In genomic region chr3:81036554-81037311, GRCm38 (mm10) we compare ENCODE assay signal across 8 mouse cellular contexts. TPM values are rescaled to one million over a fixed set of nuclear protein-coding genes. Genes with fewer than 3 reads are reported as not detected.
DNase-seq lines count a peak whose midpoint lies in the region; ATAC-seq lines count a peak whose summit lies in the region.

No protein-coding gene starts in this region.

- no peaks in the 10 kb centered on the region for H3K27me3 ChIP-seq in intestine, embryonic 14.5 days (replicated peaks; ENCODE audit: control insufficient read depth, insufficient read depth, low read length)

- DNase-seq in adrenal gland, adult (ENCODE audit: inconsistent age in 2 of 2, low spot score in 1 of 2) = peak; percentile 71 to 92
- peak; percentile 34 to 62 for DNase-seq in cerebellum, postnatal 4 days (ENCODE audit: low spot score in 2 of 2)
- peak; percentile 57 for DNase-seq in gastrocnemius, postnatal 14 days
- peak; percentile 90 for DNase-seq in intestine, embryonic 14.5 days (ENCODE audit: low spot score)
- peak; percentile 40 to 59 for DNase-seq in left cerebral cortex, postnatal 25 days (ENCODE audit: low spot score in 2 of 2)
- DNase-seq in mesoderm, embryonic 11.5 days (ENCODE audit: low read depth, low spot score) = peak; percentile 71
- peak; percentile 60 for DNase-seq in right cerebral cortex, postnatal 4 days

- H3K4me2 ChIP-seq in intestine, embryonic 14.5 days (ENCODE audit: low read length) = peak overlapping the region; percentile 83

- no peaks in the 10 kb centered on the region for H3K36me3 ChIP-seq in intestine, embryonic 14.5 days (ENCODE audit: control insufficient read depth, insufficient read depth, low read length)

- H3K4me3 ChIP-seq in intestine, embryonic 14.5 days (ENCODE audit: low read depth, low read length) = peak overlapping the region; percentile 78

- intact Hi-C loops in gastrocnemius, postnatal 14 days (cut with DNase I; ENCODE audit: low total_unique reads) = no loop called here
- intact Hi-C loops in left cerebral cortex, postnatal 25 days (cut with DNase I) = loop anchor here (2.0 to 5.0 kb wide), 2 partner anchors 234 to 888 kb away; partner anchors contain the start of gene Gria2

- H3K27ac ChIP-seq in intestine, embryonic 14.5 days (ENCODE audit: low read depth) = peak overlapping the region; percentile 88

- H3K9me3 ChIP-seq in intestine, embryonic 14.5 days (ENCODE audit: control insufficient read depth, low read length) = no peaks in the 10 kb centered on the region

- H3K4me1 ChIP-seq in intestine, embryonic 14.5 days (replicated peaks; ENCODE audit: control insufficient read depth, insufficient read depth, low read length) = no peaks in the 10 kb centered on the region; the same call in 1 of the 2 replicates

- 1% methylated on average over 44 of the region's 68 CpGs for WGBS in intestine, embryonic 14.5 days

- H3K9ac ChIP-seq in intestine, embryonic 14.5 days (ENCODE audit: low read length) = peak overlapping the region; percentile 78

- peak; percentile 90 for ATAC-seq in intestine, embryonic 14.5 days (replicated peaks; ENCODE audit: low FRiP score, low TSS enrichment, low read depth)
- ATAC-seq in erythroid progenitor cell, adult 5-6 weeks (replicated peaks; ENCODE audit: low FRiP score, poor library complexity, severe bottlenecking) = no peak

RNA-seq across cellular contexts. Expression of gene Pdgfc, which starts 0.5 kb away (rescaled TPM):
- 1 to 10 TPM; 2.1 to 2.6 TPM for total RNA-seq in gastrocnemius, postnatal 14 days (2021)
- polyA plus RNA-seq in intestine, embryonic 14.5 days (2014; fragmentation: Nextera tagmentation; extraction: Ambion mirVana) = 22.8 and 25.9 TPM in 2 replicates
- 1 to 10 TPM; 8.0 to 8.6 TPM for total RNA-seq in left cerebral cortex, postnatal 25 days (2021)
- 0.84 and 1.8 TPM in 2 replicates for total RNA-seq in erythroid progenitor cell, adult 5-6 weeks (2015; ENCODE audit: low replicate concordance)
- total RNA-seq in erythroid progenitor cell, adult 5-6 weeks (2017; ENCODE audit: low replicate concordance) = 0.15 and 0.64 TPM in 2 replicates
